ENCODE assay signal across 22 mouse cellular contexts in genomic region chr2:37782002-37782401, GRCm38 (mm10). TPM values are rescaled to one million over a fixed set of nuclear protein-coding genes. Genes with fewer than 3 reads are reported as not detected.
A peak's percentile ranks its signal among the peaks of the same experiment; 100 is the strongest.
DNase-seq lines count a peak whose midpoint lies in the region; ATAC-seq and TF ChIP-seq lines count a peak whose summit lies in the region.
"Had no signal": no experiment of that assay in that cellular context is flagged by ENCODE, and none has a peak within 500 bp of the region (broad histone marks: within the 10 kb centered on the region; RNA-seq: fewer than 3 reads in every experiment).

No protein-coding gene starts in this region.

- H3K4me1 ChIP-seq in heart, embryonic 12.5 days (replicated peaks): peaks cover 70% of the 10 kb centered on the region
- peaks cover 38% of the 10 kb centered on the region for H3K4me1 ChIP-seq in limb, embryonic 11.5 days (ENCODE audit: control insufficient read depth, insufficient read depth, low read length)

- 24% methylated on average over 7 of the region's 7 CpGs for WGBS in heart, embryonic 12.5 days
- 7% methylated on average over 7 of the region's 7 CpGs for WGBS in limb, embryonic 11.5 days

- no peak for DNase-seq in heart, postnatal 14 days
- peak; percentile 62 for DNase-seq in brain, embryonic 14.5 days (ENCODE audit: low read depth)
- peak; percentile 73 for DNase-seq in embryo, embryonic 10.5 days (ENCODE audit: low spot score)
- peak; percentile 57 for DNase-seq in limb, embryonic 11.5 days (ENCODE audit: low spot score)
- DNase-seq: adrenal gland, postnatal 10 days; cerebellum, adult 11 months; cerebellum, postnatal 25 days; gastrocnemius, postnatal 36 days; kidney, adult 9 months; kidney, postnatal 36 days; liver, postnatal 0 days; lung, postnatal 10 days; retina, postnatal 1 day had no signal

- intact Hi-C loops in heart, postnatal 14 days (cut with DNase I): no loop called here

- H3K4me2 ChIP-seq in heart, embryonic 12.5 days: no peak overlapping the region
- no peak overlapping the region for H3K4me2 ChIP-seq in limb, embryonic 11.5 days (ENCODE audit: low read depth, severe bottlenecking)
- H3K4me2 ChIP-seq: embryonic facial prominence, embryonic 13.5 days; heart, embryonic 15.5 days had no signal

- peak overlapping the region; percentile 70 for H3K27ac ChIP-seq in heart, embryonic 12.5 days (ENCODE audit: poor library complexity, severe bottlenecking)
- H3K27ac ChIP-seq in limb, embryonic 11.5 days (replicated peaks; ENCODE audit: low read depth, low read length): no peak overlapping the region
- H3K27ac ChIP-seq: embryonic facial prominence, embryonic 13.5 days; heart, embryonic 15.5 days had no signal

- ATAC-seq in heart, embryonic 12.5 days (ENCODE audit: insufficient number of reproducible peaks, low FRiP score): no peak
- ATAC-seq in limb, embryonic 11.5 days (ENCODE audit: insufficient number of reproducible peaks, low FRiP score, low TSS enrichment, low read depth): no peak; the same call in 1 of the 2 replicates
- no peak for ATAC-seq in megakaryocyte-erythroid progenitor cell, adult 5-6 weeks (replicated peaks; ENCODE audit: low FRiP score, low TSS enrichment, poor library complexity, severe bottlenecking)
- ATAC-seq in granulocyte monocyte progenitor cell, adult 5-6 weeks (replicated peaks; ENCODE audit: poor library complexity, severe bottlenecking): no peak
- ATAC-seq: activated CD4-positive, CD25-positive, alpha-beta regulatory T cell, adult 4 months; liver, postnatal 0 days; midbrain, embryonic 16.5 days had no signal

- no peak for TF ChIP-seq POLR2A in brain, embryonic 14.5 days (IDR thresholded peaks at IDR 0.05; ENCODE audit: borderline replicate concordance, extremely low read depth, insufficient read depth, insufficient read length, poor library complexity, severe bottlenecking)

- peaks cover 16% of the 10 kb centered on the region; the same call in 1 of the 2 replicates for H3K27me3 ChIP-seq in heart, embryonic 12.5 days (replicated peaks)
- H3K27me3 ChIP-seq in limb, embryonic 11.5 days (ENCODE audit: control insufficient read depth, insufficient read depth, low read length): peaks cover 10% of the 10 kb centered on the region

- no peaks in the 10 kb centered on the region for H3K36me3 ChIP-seq in heart, embryonic 12.5 days
- no peaks in the 10 kb centered on the region; the same call in 1 of the 2 replicates for H3K36me3 ChIP-seq in limb, embryonic 11.5 days (ENCODE audit: control insufficient read depth, insufficient read depth, low read length)
- H3K36me3 ChIP-seq: embryonic facial prominence, embryonic 13.5 days; heart, embryonic 15.5 days had no signal

- H3K9me3 ChIP-seq in heart, embryonic 12.5 days (replicated peaks): no peaks in the 10 kb centered on the region
- H3K9me3 ChIP-seq in limb, embryonic 11.5 days (ENCODE audit: control insufficient read depth, low read length): no peaks in the 10 kb centered on the region
- H3K9me3 ChIP-seq: embryonic facial prominence, embryonic 13.5 days; heart, embryonic 15.5 days had no signal

- no peak overlapping the region for H3K9ac ChIP-seq in heart, embryonic 12.5 days
- H3K9ac ChIP-seq in limb, embryonic 11.5 days (ENCODE audit: low read length): no peak overlapping the region
- H3K9ac ChIP-seq: embryonic facial prominence, embryonic 13.5 days; heart, embryonic 15.5 days; liver, postnatal 0 days had no signal

- TF ChIP-seq CTCF in brain, embryonic 14.5 days (IDR thresholded peaks at IDR 0.05; ENCODE audit: borderline replicate concordance, extremely low read depth, insufficient read depth, insufficient read length): no peak

- H3K4me3 ChIP-seq in heart, embryonic 12.5 days: no peak overlapping the region
- no peak overlapping the region for H3K4me3 ChIP-seq in limb, embryonic 11.5 days (ENCODE audit: low read depth, low read length)
- H3K4me3 ChIP-seq: embryonic facial prominence, embryonic 13.5 days; heart, embryonic 15.5 days had no signal

RNA-seq across cellular contexts. Expression of gene Crb2, which starts 6.0 kb away (rescaled TPM):
- 7.6 and 9.1 TPM in 2 replicates for polyA plus RNA-seq in heart, embryonic 12.5 days (2016; fragmentation: Nextera tagmentation; extraction: Ambion mirVana)
- 1 to 10 TPM; 1.1 to 1.5 TPM for total RNA-seq in heart, postnatal 14 days (2021)
- polyA plus RNA-seq in brain, embryonic 14.5 days (2012; rRNA removed): 9.8 and 11.3 TPM in 2 replicates
- 0.80 and 0.82 TPM in 2 replicates for polyA plus RNA-seq in limb, embryonic 11.5 days (2014; fragmentation: Nextera tagmentation; extraction: Ambion mirVana)
- not detected in 2 replicates for total RNA-seq in megakaryocyte-erythroid progenitor cell, adult 5-6 weeks (2014; fragmentation: Nextera tagmentation)
- total RNA-seq in megakaryocyte-erythroid progenitor cell, adult 5-6 weeks (2017): not detected in 2 replicates
- not detected in 2 replicates for total RNA-seq in granulocyte monocyte progenitor cell, adult 5-6 weeks (2014; fragmentation: Nextera tagmentation)
- not detected in 2 replicates for total RNA-seq in granulocyte monocyte progenitor cell, adult 5-6 weeks (2017)
- total RNA-seq: liver, adult 2 months; megakaryocyte progenitor cell, adult 5-6 weeks had no signal

Comparison
In these comparisons a context has a peak if more than half of its experiments do, and no peak if none do; other contexts are left out.
1. DNase-seq: peak in brain, embryonic 14.5 days (single experiment), embryo, embryonic 10.5 days (single experiment) and limb, embryonic 11.5 days (single experiment); none in heart, postnatal 14 days (0 of 2).